Mouse (Mus musculus): ENCODE results near the gene Tor1b.

GRCm38 (mm10) chr2:30914836-30915235, 37.9 kb upstream of the Tor1b start:
- no peak for TF ChIP-seq CTCF (IDR thresholded peaks at IDR 0.05; ENCODE audit: low read depth)
- TF ChIP-seq EP300 (optimal IDR thresholded peaks at IDR 0.05): no peak

Measured in stomach, postnatal 0 days (tissue).